Mouse (Mus musculus): ENCODE results near the gene Hpcal1. TPM values are rescaled to one million over a fixed set of nuclear protein-coding genes. Genes with fewer than 3 reads are reported as not detected.

Hpcal1 gene
- polyA plus RNA-seq, 1 experiment: 15.1 TPM

GRCm38 (mm10) chr12:17689931-17690563 lies 609 bp upstream of the Hpcal1 start:
- Histone ChIP-seq H3K4me3 (ENCODE audit: control insufficient read depth, low read depth, low read length) (peak overlapping the region; percentile 85), H3K4me1 (ENCODE audit: control insufficient read depth, insufficient read depth, low read length) (peaks cover 8% of the 10 kb centered on the region), H3K27ac (ENCODE audit: control insufficient read depth, insufficient read depth, low read depth, low read length) (no peak overlapping the region), H3K27me3 (ENCODE audit: control insufficient read depth, insufficient read depth, low read length) (no peaks in the 10 kb centered on the region), H3K36me3 (ENCODE audit: control insufficient read depth, insufficient read depth, low read length) (no peaks in the 10 kb centered on the region)
- TF ChIP-seq CTCF (IDR thresholded peaks at IDR 0.05; ENCODE audit: control insufficient read depth, insufficient read depth, insufficient replicate concordance, low read depth, low read length) (no peak), POLR2A (IDR thresholded peaks at IDR 0.05; ENCODE audit: control insufficient read depth, low read depth, low read length) (no peak)

GRCm38 (mm10) chr12:17691320-17691876 lies 742 bp downstream of the Hpcal1 start:
- peaks cover 8% of the 10 kb centered on the region for H3K4me1 ChIP-seq (ENCODE audit: control insufficient read depth, insufficient read depth, low read length)
- no peaks in the 10 kb centered on the region for H3K36me3 ChIP-seq (ENCODE audit: control insufficient read depth, insufficient read depth, low read length)
- peak overlapping the region; percentile 85 for H3K4me3 ChIP-seq (ENCODE audit: control insufficient read depth, low read depth, low read length)
- H3K27me3 ChIP-seq (ENCODE audit: control insufficient read depth, insufficient read depth, low read length): no peaks in the 10 kb centered on the region
- no peak overlapping the region for H3K27ac ChIP-seq (ENCODE audit: control insufficient read depth, insufficient read depth, low read depth, low read length)
- TF ChIP-seq CTCF (IDR thresholded peaks at IDR 0.05; ENCODE audit: control insufficient read depth, insufficient read depth, insufficient replicate concordance, low read depth, low read length): no peak
- TF ChIP-seq POLR2A (IDR thresholded peaks at IDR 0.05; ENCODE audit: control insufficient read depth, low read depth, low read length): no peak

GRCm38 (mm10) chr12:17691891-17692321 lies 1.2 kb downstream of the Hpcal1 start:
- H3K27ac ChIP-seq (ENCODE audit: control insufficient read depth, insufficient read depth, low read depth, low read length): no peak overlapping the region
- no peaks in the 10 kb centered on the region for H3K36me3 ChIP-seq (ENCODE audit: control insufficient read depth, insufficient read depth, low read length)
- no peaks in the 10 kb centered on the region for H3K27me3 ChIP-seq (ENCODE audit: control insufficient read depth, insufficient read depth, low read length)
- H3K4me1 ChIP-seq (ENCODE audit: control insufficient read depth, insufficient read depth, low read length): peaks cover 8% of the 10 kb centered on the region
- peak overlapping the region; percentile 85 for H3K4me3 ChIP-seq (ENCODE audit: control insufficient read depth, low read depth, low read length)
- no peak for TF ChIP-seq POLR2A (IDR thresholded peaks at IDR 0.05; ENCODE audit: control insufficient read depth, low read depth, low read length)
- no peak for TF ChIP-seq CTCF (IDR thresholded peaks at IDR 0.05; ENCODE audit: control insufficient read depth, insufficient read depth, insufficient replicate concordance, low read depth, low read length)

- H3K36me3 ChIP-seq (ENCODE audit: control insufficient read depth, insufficient read depth, low read length): no peaks in the 10 kb centered on the region
- peaks cover 8% of the 10 kb centered on the region for H3K4me1 ChIP-seq (ENCODE audit: control insufficient read depth, insufficient read depth, low read length)
- H3K27ac ChIP-seq (ENCODE audit: control insufficient read depth, insufficient read depth, low read depth, low read length): no peak overlapping the region
- no peaks in the 10 kb centered on the region for H3K27me3 ChIP-seq (ENCODE audit: control insufficient read depth, insufficient read depth, low read length)
- TF ChIP-seq CTCF (IDR thresholded peaks at IDR 0.05; ENCODE audit: control insufficient read depth, insufficient read depth, insufficient replicate concordance, low read depth, low read length) (no peak), POLR2A (IDR thresholded peaks at IDR 0.05; ENCODE audit: control insufficient read depth, low read depth, low read length) (no peak)
- no peak overlapping the region for H3K4me3 ChIP-seq (ENCODE audit: control insufficient read depth, low read depth, low read length)
Observed at GRCm38 (mm10) chr12:17692356-17692755, 1.7 kb downstream of the Hpcal1 start.

- H3K4me1 ChIP-seq (ENCODE audit: control insufficient read depth, insufficient read depth, low read length): peaks cover 8% of the 10 kb centered on the region
- no peak overlapping the region for H3K27ac ChIP-seq (ENCODE audit: control insufficient read depth, insufficient read depth, low read depth, low read length)
- no peaks in the 10 kb centered on the region for H3K27me3 ChIP-seq (ENCODE audit: control insufficient read depth, insufficient read depth, low read length)
- H3K36me3 ChIP-seq (ENCODE audit: control insufficient read depth, insufficient read depth, low read length): no peaks in the 10 kb centered on the region
- TF ChIP-seq CTCF (IDR thresholded peaks at IDR 0.05; ENCODE audit: control insufficient read depth, insufficient read depth, insufficient replicate concordance, low read depth, low read length) (no peak), POLR2A (IDR thresholded peaks at IDR 0.05; ENCODE audit: control insufficient read depth, low read depth, low read length) (no peak)
- no peak overlapping the region for H3K4me3 ChIP-seq (ENCODE audit: control insufficient read depth, low read depth, low read length)
Observed at GRCm38 (mm10) chr12:17692953-17693352, 2.3 kb downstream of the Hpcal1 start.

- Histone ChIP-seq H3K36me3 (ENCODE audit: control insufficient read depth, insufficient read depth, low read length) (no peaks in the 10 kb centered on the region), H3K27me3 (ENCODE audit: control insufficient read depth, insufficient read depth, low read length) (no peaks in the 10 kb centered on the region), H3K4me1 (ENCODE audit: control insufficient read depth, insufficient read depth, low read length) (peaks cover 9% of the 10 kb centered on the region), H3K4me3 (ENCODE audit: control insufficient read depth, low read depth, low read length) (no peak overlapping the region), H3K27ac (ENCODE audit: control insufficient read depth, insufficient read depth, low read depth, low read length) (no peak overlapping the region)
- no peak for TF ChIP-seq POLR2A (IDR thresholded peaks at IDR 0.05; ENCODE audit: control insufficient read depth, low read depth, low read length)
- TF ChIP-seq CTCF (IDR thresholded peaks at IDR 0.05; ENCODE audit: control insufficient read depth, insufficient read depth, insufficient replicate concordance, low read depth, low read length): no peak
Observed at GRCm38 (mm10) chr12:17694589-17695115, 4.0 kb downstream of the Hpcal1 start.

- no peak for TF ChIP-seq CTCF (IDR thresholded peaks at IDR 0.05; ENCODE audit: control insufficient read depth, insufficient read depth, insufficient replicate concordance, low read depth, low read length)
- TF ChIP-seq POLR2A (IDR thresholded peaks at IDR 0.05; ENCODE audit: control insufficient read depth, low read depth, low read length): no peak
- H3K27ac ChIP-seq (ENCODE audit: control insufficient read depth, insufficient read depth, low read depth, low read length): no peak overlapping the region
- H3K4me1 ChIP-seq (ENCODE audit: control insufficient read depth, insufficient read depth, low read length): peaks cover 8% of the 10 kb centered on the region
- no peaks in the 10 kb centered on the region for H3K36me3 ChIP-seq (ENCODE audit: control insufficient read depth, insufficient read depth, low read length)
- H3K4me3 ChIP-seq (ENCODE audit: control insufficient read depth, low read depth, low read length): no peak overlapping the region
- no peaks in the 10 kb centered on the region for H3K27me3 ChIP-seq (ENCODE audit: control insufficient read depth, insufficient read depth, low read length)
Observed at GRCm38 (mm10) chr12:17696395-17696794, 5.7 kb downstream of the Hpcal1 start.
